Mouse (Mus musculus) stomach, embryonic 14.5 days (tissue): ENCODE data around the gene Gm5127. TPM values are rescaled to one million over a fixed set of nuclear protein-coding genes. Genes with fewer than 3 reads are reported as not detected.
A peak's percentile ranks its signal among the peaks of the same experiment; 100 is the strongest.

Experiments
- ATAC-seq: fragments of 200-750 bp; cut with Nextera tagmentation; 2 replicates; pipeline ENCODE4 v1.8.0; 2017; ENCODE audit warnings: low read depth, moderate TSS enrichment; ENCODE audit not compliant: insufficient number of reproducible peaks, insufficient read depth, low FRiP score
- H3K27ac ChIP-seq: fragments of 300-500 bp; sonication (generic); 2 replicates; pipeline ENCODE4 v1.5.1; 2014; ENCODE audit warnings: mild to moderate bottlenecking, low read length, moderate library complexity, mixed read lengths
- H3K27me3 ChIP-seq: fragments of 300-500 bp; sonication (generic); 2 replicates; pipeline ENCODE4 v1.6.1; 2014; ENCODE audit warnings: low read length, control low read depth, mixed read lengths; ENCODE audit not compliant: control insufficient read depth, insufficient read depth
- H3K36me3 ChIP-seq: fragments of 300-500 bp; sonication (generic); 2 replicates; pipeline ENCODE4 v1.6.1; 2014; ENCODE audit warnings: mild to moderate bottlenecking, control low read depth, low read length, moderate library complexity, mixed read lengths; ENCODE audit not compliant: control insufficient read depth, insufficient read depth
- H3K4me1 ChIP-seq: fragments of 300-500 bp; sonication (generic); 2 replicates; pipeline ENCODE4 v1.6.1; 2014; ENCODE audit warnings: low read length, control low read depth, mixed read lengths; ENCODE audit not compliant: control insufficient read depth, insufficient read depth
- H3K4me2 ChIP-seq: fragments of 300-500 bp; sonication (generic); replicated peaks from 2 replicates; pipeline ENCODE4 v1.6.1; 2014; ENCODE audit warnings: low read depth, low read length, control low read depth
- H3K4me3 ChIP-seq: fragments of 300-500 bp; sonication (generic); 2 replicates; pipeline ENCODE4 v1.5.1; 2014; ENCODE audit warnings: low read depth, low read length, control low read depth
- H3K9ac ChIP-seq: fragments of 300-500 bp; sonication (generic); replicated peaks from 2 replicates; pipeline ENCODE4 v1.6.1; 2014; ENCODE audit warnings: low read depth, mild to moderate bottlenecking, control low read depth, low read length, moderate library complexity, mixed read lengths
- H3K9me3 ChIP-seq: fragments of 300-500 bp; sonication (generic); 2 replicates; pipeline ENCODE4 v1.6.1; 2016; ENCODE audit warnings: low read depth, low read length, control low read depth; ENCODE audit not compliant: control insufficient read depth
- WGBS: fragments of 180-500 bp; shearing (Covaris S2); extraction: QIAGEN DNeasy Blood & Tissue Kit; methylation state at CpG from one replicate; pipeline ENCODE4 v1.1.7; 2014; 5-methylcytosine and 5-hydroxymethylcytosine counted together
- polyA plus RNA-seq: library from polyadenylated mRNA; unstranded; fragments of >200 nt; fragmentation: Nextera tagmentation; extraction: Ambion mirVana; gene quantifications from 2 replicates; pipeline ENCODE4 v1.2.1, GENCODE M21; 2014

Gm5127 gene
- polyA plus RNA-seq, 1 experiment from 2014 or later = 0.13 TPM

- Histone ChIP-seq H3K4me2 (peak within 1 kb of the TSS; percentile 32), H3K9me3 (no peaks in the 10 kb centered on the region), H3K27me3 (no peaks in the 10 kb centered on the region), H3K9ac (no peak within 1 kb of the TSS), H3K4me1 (no peaks in the 10 kb centered on the region), H3K36me3 (no peaks in the 10 kb centered on the region), H3K4me3 (peak within 1 kb of the TSS; percentile 12; the same call in 1 of the 2 replicates), H3K27ac (peak within 1 kb of the TSS; percentile 48; the same call in 1 of the 2 replicates)
- ATAC-seq = no peak
- 28% methylated on average over 6 of the region's 6 CpGs for WGBS
Observed at GRCm38 (mm10) chrX:106603386-106603785, 20.4 kb downstream of the Gm5127 start, which contains the start of gene Cysltr1. Gene Cysltr1, minus strand, starts transcription at chrX:106603679.

- H3K4me3 ChIP-seq = no peak overlapping the region
- WGBS = 54% methylated on average over 1 of the region's 1 CpGs
- H3K4me2 ChIP-seq = no peak overlapping the region
- H3K27me3 ChIP-seq = no peaks in the 10 kb centered on the region
- H3K36me3 ChIP-seq = no peaks in the 10 kb centered on the region
- no peak overlapping the region for H3K27ac ChIP-seq
- H3K9me3 ChIP-seq = no peaks in the 10 kb centered on the region
- no peaks in the 10 kb centered on the region for H3K4me1 ChIP-seq
- no peak for ATAC-seq
- no peak overlapping the region for H3K9ac ChIP-seq
Observed at GRCm38 (mm10) chrX:106622512-106622911, 39.5 kb downstream of the Gm5127 start.

GRCm38 (mm10) chrX:106623667-106624066 is 40.7 kb downstream of the Gm5127 start:
- no peak overlapping the region for H3K4me3 ChIP-seq
- H3K36me3 ChIP-seq = no peaks in the 10 kb centered on the region
- no peak for ATAC-seq
- H3K27me3 ChIP-seq = no peaks in the 10 kb centered on the region
- 37% methylated on average over 3 of the region's 3 CpGs for WGBS
- no peak overlapping the region for H3K4me2 ChIP-seq
- no peak overlapping the region for H3K9ac ChIP-seq
- no peak overlapping the region for H3K27ac ChIP-seq
- no peaks in the 10 kb centered on the region for H3K4me1 ChIP-seq
- no peaks in the 10 kb centered on the region for H3K9me3 ChIP-seq

GRCm38 (mm10) chrX:106628514-106628913 is 45.5 kb downstream of the Gm5127 start:
- Histone ChIP-seq H3K27ac (no peak overlapping the region), H3K9me3 (no peaks in the 10 kb centered on the region), H3K4me1 (no peaks in the 10 kb centered on the region), H3K36me3 (no peaks in the 10 kb centered on the region), H3K27me3 (no peaks in the 10 kb centered on the region), H3K4me3 (no peak overlapping the region), H3K4me2 (no peak overlapping the region), H3K9ac (no peak overlapping the region)
- WGBS = 70% methylated on average over 1 of the region's 1 CpGs
- no peak for ATAC-seq

- no peak overlapping the region for H3K27ac ChIP-seq
- ATAC-seq = no peak
- no peak overlapping the region for H3K4me2 ChIP-seq
- no peaks in the 10 kb centered on the region for H3K4me1 ChIP-seq
- no peak overlapping the region for H3K4me3 ChIP-seq
- H3K36me3 ChIP-seq = no peaks in the 10 kb centered on the region
- H3K9ac ChIP-seq = no peak overlapping the region
- H3K9me3 ChIP-seq = no peaks in the 10 kb centered on the region
- no peaks in the 10 kb centered on the region for H3K27me3 ChIP-seq
Observed at GRCm38 (mm10) chrX:106633543-106633942, 50.6 kb downstream of the Gm5127 start.

GRCm38 (mm10) chrX:106634799-106635541 is 52.0 kb downstream of the Gm5127 start:
- no peaks in the 10 kb centered on the region for H3K27me3 ChIP-seq
- H3K4me1 ChIP-seq = no peaks in the 10 kb centered on the region
- H3K36me3 ChIP-seq = no peaks in the 10 kb centered on the region
- no peak overlapping the region for H3K9ac ChIP-seq
- 79% methylated on average over 3 of the region's 3 CpGs for WGBS
- no peaks in the 10 kb centered on the region for H3K9me3 ChIP-seq
- H3K4me3 ChIP-seq = no peak overlapping the region
- ATAC-seq = no peak
- no peak overlapping the region for H3K27ac ChIP-seq
- H3K4me2 ChIP-seq = no peak overlapping the region

GRCm38 (mm10) chrX:106662101-106662500 is 79.1 kb downstream of the Gm5127 start:
- H3K27me3 ChIP-seq = no peaks in the 10 kb centered on the region
- H3K36me3 ChIP-seq = no peaks in the 10 kb centered on the region
- no peak overlapping the region for H3K4me2 ChIP-seq
- H3K4me1 ChIP-seq = no peaks in the 10 kb centered on the region
- no peak for ATAC-seq
- H3K4me3 ChIP-seq = no peak overlapping the region
- no peak overlapping the region for H3K9ac ChIP-seq
- no peak overlapping the region for H3K27ac ChIP-seq
- no peaks in the 10 kb centered on the region for H3K9me3 ChIP-seq

- Histone ChIP-seq H3K4me1 (no peaks in the 10 kb centered on the region), H3K27me3 (no peaks in the 10 kb centered on the region), H3K36me3 (no peaks in the 10 kb centered on the region), H3K9ac (no peak overlapping the region), H3K4me3 (no peak overlapping the region), H3K27ac (no peak overlapping the region), H3K9me3 (no peaks in the 10 kb centered on the region), H3K4me2 (no peak overlapping the region)
- 78% methylated on average over 3 of the region's 3 CpGs for WGBS
- ATAC-seq = no peak
Observed at GRCm38 (mm10) chrX:106704590-106704989, 121.6 kb downstream of the Gm5127 start.

- H3K4me1 ChIP-seq = no peaks in the 10 kb centered on the region
- no peak overlapping the region for H3K27ac ChIP-seq
- 32% methylated on average over 2 of the region's 2 CpGs for WGBS
- no peaks in the 10 kb centered on the region for H3K36me3 ChIP-seq
- no peak overlapping the region for H3K4me3 ChIP-seq
- no peak overlapping the region for H3K9ac ChIP-seq
- no peak overlapping the region for H3K4me2 ChIP-seq
- H3K9me3 ChIP-seq = no peaks in the 10 kb centered on the region
- ATAC-seq = no peak
- no peaks in the 10 kb centered on the region for H3K27me3 ChIP-seq
Observed at GRCm38 (mm10) chrX:106717160-106717559, 134.2 kb downstream of the Gm5127 start.
